Mouse (Mus musculus) forebrain, embryonic 13.5 days (tissue): ENCODE results near the gene Shld1. TPM values are rescaled to one million over a fixed set of nuclear protein-coding genes. Genes with fewer than 3 reads are reported as not detected.

ENCODE experiments used
- ATAC-seq: fragments of 200-750 bp; cut with Nextera tagmentation; 2 replicates; pipeline ENCODE4 v1.8.0; 2017
- H3K27ac ChIP-seq: fragments of 300-500 bp; sonication (generic); 2 replicates; pipeline ENCODE4 v1.5.1; 2015; ENCODE audit warnings: inconsistent platforms, mild to moderate bottlenecking, moderate library complexity
- H3K27me3 ChIP-seq: fragments of 300-500 bp; sonication (generic); 2 replicates; pipeline ENCODE4 v1.6.1; 2015; ENCODE audit warnings: mild to moderate bottlenecking, inconsistent platforms
- H3K36me3 ChIP-seq: fragments of 300-500 bp; sonication (generic); 2 replicates; pipeline ENCODE4 v1.6.1; 2015; ENCODE audit warnings: mild to moderate bottlenecking, inconsistent platforms; ENCODE audit not compliant: poor library complexity, severe bottlenecking
- H3K4me1 ChIP-seq: fragments of 300-500 bp; sonication (generic); 2 replicates; pipeline ENCODE4 v1.6.1; 2015; ENCODE audit warnings: inconsistent platforms
- H3K4me2 ChIP-seq: fragments of 300-500 bp; sonication (generic); 2 replicates; pipeline ENCODE4 v1.6.1; 2015; ENCODE audit warnings: inconsistent platforms, mild to moderate bottlenecking, moderate library complexity
- H3K4me3 ChIP-seq: fragments of 300-500 bp; sonication (generic); 2 replicates; pipeline ENCODE4 v1.5.1; 2015; ENCODE audit warnings: mild to moderate bottlenecking, inconsistent platforms
- H3K9ac ChIP-seq: fragments of 300-500 bp; sonication (generic); 2 replicates; pipeline ENCODE4 v1.6.1; 2015; ENCODE audit warnings: mild to moderate bottlenecking, inconsistent platforms
- H3K9me3 ChIP-seq: fragments of 300-500 bp; sonication (generic); replicated peaks from 2 replicates; pipeline ENCODE4 v1.6.1; 2016; ENCODE audit warnings: inconsistent platforms
- WGBS: fragments of 180-500 bp; shearing (Covaris S2); methylation state at CpG from one replicate; pipeline ENCODE4 v1.1.7; 2015; 5-methylcytosine and 5-hydroxymethylcytosine counted together
- polyA plus RNA-seq: library from polyadenylated mRNA; unstranded; fragments of >200 nt; fragmentation: Nextera tagmentation; extraction: Ambion mirVana; gene quantifications from 2 replicates; pipeline ENCODE4 v1.2.1, GENCODE M21; 2015

Gene Shld1
- polyA plus RNA-seq, 1 experiment from 2014 or later: 23.6 TPM

- no peak overlapping the region for H3K27ac ChIP-seq
- WGBS: 94% methylated on average over 10 of the region's 10 CpGs
- no peak for ATAC-seq
- H3K9me3 ChIP-seq: no peaks in the 10 kb centered on the region
- H3K9ac ChIP-seq: no peak overlapping the region
- H3K4me2 ChIP-seq: no peak overlapping the region
- H3K4me3 ChIP-seq: no peak overlapping the region
- no peaks in the 10 kb centered on the region for H3K36me3 ChIP-seq
- no peaks in the 10 kb centered on the region for H3K27me3 ChIP-seq
- peaks cover 5% of the 10 kb centered on the region for H3K4me1 ChIP-seq
Observed at GRCm38 (mm10) chr2:132733603-132734573, 47.2 kb downstream of the Shld1 start.

- 56% methylated on average over 2 of the region's 2 CpGs for WGBS
- Histone ChIP-seq H3K27me3 (no peaks in the 10 kb centered on the region), H3K36me3 (no peaks in the 10 kb centered on the region), H3K27ac (no peak overlapping the region), H3K4me2 (no peak overlapping the region), H3K9me3 (no peaks in the 10 kb centered on the region), H3K4me3 (no peak overlapping the region), H3K4me1 (peaks cover 12% of the 10 kb centered on the region), H3K9ac (no peak overlapping the region)
- ATAC-seq: no peak
Observed at GRCm38 (mm10) chr2:132738816-132739432, 52.2 kb downstream of the Shld1 start.

GRCm38 (mm10) chr2:132741862-132742347, 55.2 kb downstream of the Shld1 start:
- H3K36me3 ChIP-seq: no peaks in the 10 kb centered on the region
- no peak overlapping the region for H3K9ac ChIP-seq
- no peaks in the 10 kb centered on the region for H3K27me3 ChIP-seq
- no peaks in the 10 kb centered on the region for H3K9me3 ChIP-seq
- H3K4me3 ChIP-seq: no peak overlapping the region
- WGBS: 47% methylated on average over 8 of the region's 8 CpGs
- ATAC-seq: peak; percentile 48; the same call in 1 of the 2 replicates
- no peak overlapping the region for H3K27ac ChIP-seq
- no peak overlapping the region for H3K4me2 ChIP-seq
- H3K4me1 ChIP-seq: peaks cover 12% of the 10 kb centered on the region

- no peaks in the 10 kb centered on the region for H3K27me3 ChIP-seq
- H3K36me3 ChIP-seq: no peaks in the 10 kb centered on the region
- H3K4me1 ChIP-seq: 0 out of 2 replicates have a peak, but pooled peaks cover 6% of the 10 kb centered on the region
- ATAC-seq: no peak
- no peak overlapping the region for H3K9ac ChIP-seq
- no peaks in the 10 kb centered on the region for H3K9me3 ChIP-seq
- H3K4me2 ChIP-seq: no peak overlapping the region
- 88% methylated on average over 5 of the region's 5 CpGs for WGBS
- H3K4me3 ChIP-seq: no peak overlapping the region
- no peak overlapping the region for H3K27ac ChIP-seq
Observed at GRCm38 (mm10) chr2:132744866-132745265, 58.1 kb downstream of the Shld1 start.

- WGBS: 79% methylated on average over 3 of the region's 3 CpGs
- no peaks in the 10 kb centered on the region for H3K9me3 ChIP-seq
- H3K4me3 ChIP-seq: no peak overlapping the region
- peaks cover 17% of the 10 kb centered on the region for H3K4me1 ChIP-seq
- H3K27ac ChIP-seq: no peak overlapping the region
- no peak for ATAC-seq
- H3K27me3 ChIP-seq: no peaks in the 10 kb centered on the region
- H3K9ac ChIP-seq: no peak overlapping the region
- no peak overlapping the region for H3K4me2 ChIP-seq
- no peaks in the 10 kb centered on the region for H3K36me3 ChIP-seq
Observed at GRCm38 (mm10) chr2:132746108-132746507, 59.4 kb downstream of the Shld1 start.

GRCm38 (mm10) chr2:132750726-132751125, 64.0 kb downstream of the Shld1 start:
- Histone ChIP-seq H3K4me1 (peaks cover 33% of the 10 kb centered on the region), H3K9ac (no peak overlapping the region), H3K36me3 (no peaks in the 10 kb centered on the region), H3K4me2 (0 out of 2 replicates have a peak overlapping the region, but pooled peaks have one; percentile 13), H3K27ac (peak overlapping the region; percentile 90), H3K27me3 (no peaks in the 10 kb centered on the region), H3K4me3 (no peak overlapping the region), H3K9me3 (no peaks in the 10 kb centered on the region)
- no peak for ATAC-seq

GRCm38 (mm10) chr2:132751141-132752066, 64.7 kb downstream of the Shld1 start:
- no peak overlapping the region for H3K9ac ChIP-seq
- no peaks in the 10 kb centered on the region for H3K36me3 ChIP-seq
- H3K4me2 ChIP-seq: peak overlapping the region; percentile 39
- ATAC-seq: peak; percentile 91
- no peaks in the 10 kb centered on the region for H3K9me3 ChIP-seq
- H3K27ac ChIP-seq: peak overlapping the region; percentile 90
- H3K27me3 ChIP-seq: no peaks in the 10 kb centered on the region
- peaks cover 33% of the 10 kb centered on the region for H3K4me1 ChIP-seq
- WGBS: 25% methylated on average over 15 of the region's 15 CpGs
- H3K4me3 ChIP-seq: no peak overlapping the region

- no peaks in the 10 kb centered on the region for H3K9me3 ChIP-seq
- ATAC-seq: no peak
- no peak overlapping the region for H3K9ac ChIP-seq
- no peak overlapping the region for H3K4me2 ChIP-seq
- H3K27ac ChIP-seq: no peak overlapping the region; the same call in 1 of the 2 replicates
- H3K4me3 ChIP-seq: no peak overlapping the region
- no peaks in the 10 kb centered on the region for H3K36me3 ChIP-seq
- H3K27me3 ChIP-seq: no peaks in the 10 kb centered on the region
- H3K4me1 ChIP-seq: peaks cover 33% of the 10 kb centered on the region
- WGBS: 79% methylated on average over 2 of the region's 2 CpGs
Observed at GRCm38 (mm10) chr2:132752398-132752797, 65.7 kb downstream of the Shld1 start.

GRCm38 (mm10) chr2:132753137-132753536, 66.4 kb downstream of the Shld1 start:
- WGBS: 79% methylated on average over 3 of the region's 3 CpGs
- Histone ChIP-seq H3K4me3 (no peak overlapping the region), H3K36me3 (no peaks in the 10 kb centered on the region), H3K9ac (no peak overlapping the region), H3K27me3 (no peaks in the 10 kb centered on the region), H3K9me3 (no peaks in the 10 kb centered on the region), H3K27ac (no peak overlapping the region), H3K4me1 (peaks cover 33% of the 10 kb centered on the region), H3K4me2 (no peak overlapping the region)
- ATAC-seq: no peak; the same call in 1 of the 2 replicates

GRCm38 (mm10) chr2:132757911-132758310, 71.2 kb downstream of the Shld1 start:
- no peaks in the 10 kb centered on the region for H3K27me3 ChIP-seq
- H3K4me2 ChIP-seq: no peak overlapping the region
- H3K9ac ChIP-seq: no peak overlapping the region
- no peak overlapping the region for H3K27ac ChIP-seq
- no peak for ATAC-seq
- H3K36me3 ChIP-seq: no peaks in the 10 kb centered on the region
- H3K4me1 ChIP-seq: peaks cover 7% of the 10 kb centered on the region
- H3K4me3 ChIP-seq: no peak overlapping the region
- WGBS: 60% methylated on average over 5 of the region's 5 CpGs
- H3K9me3 ChIP-seq: no peaks in the 10 kb centered on the region

- Histone ChIP-seq H3K9ac (no peak overlapping the region), H3K9me3 (no peaks in the 10 kb centered on the region), H3K27ac (no peak overlapping the region), H3K27me3 (no peaks in the 10 kb centered on the region), H3K4me1 (no peaks in the 10 kb centered on the region), H3K4me3 (no peak overlapping the region), H3K4me2 (no peak overlapping the region), H3K36me3 (no peaks in the 10 kb centered on the region)
- 79% methylated on average over 1 of the region's 1 CpGs for WGBS
- no peak for ATAC-seq
Observed at GRCm38 (mm10) chr2:132770822-132771221, 84.1 kb downstream of the Shld1 start.
